Mouse (Mus musculus): Measurements from ENCODE around the gene Cox5b. TPM values are rescaled to one million over a fixed set of nuclear protein-coding genes. Genes with fewer than 3 reads are reported as not detected.

The Cox5b gene
- 349 and 365 TPM in 2 replicates for polyA plus RNA-seq (2012; rRNA removed)

DNA sequence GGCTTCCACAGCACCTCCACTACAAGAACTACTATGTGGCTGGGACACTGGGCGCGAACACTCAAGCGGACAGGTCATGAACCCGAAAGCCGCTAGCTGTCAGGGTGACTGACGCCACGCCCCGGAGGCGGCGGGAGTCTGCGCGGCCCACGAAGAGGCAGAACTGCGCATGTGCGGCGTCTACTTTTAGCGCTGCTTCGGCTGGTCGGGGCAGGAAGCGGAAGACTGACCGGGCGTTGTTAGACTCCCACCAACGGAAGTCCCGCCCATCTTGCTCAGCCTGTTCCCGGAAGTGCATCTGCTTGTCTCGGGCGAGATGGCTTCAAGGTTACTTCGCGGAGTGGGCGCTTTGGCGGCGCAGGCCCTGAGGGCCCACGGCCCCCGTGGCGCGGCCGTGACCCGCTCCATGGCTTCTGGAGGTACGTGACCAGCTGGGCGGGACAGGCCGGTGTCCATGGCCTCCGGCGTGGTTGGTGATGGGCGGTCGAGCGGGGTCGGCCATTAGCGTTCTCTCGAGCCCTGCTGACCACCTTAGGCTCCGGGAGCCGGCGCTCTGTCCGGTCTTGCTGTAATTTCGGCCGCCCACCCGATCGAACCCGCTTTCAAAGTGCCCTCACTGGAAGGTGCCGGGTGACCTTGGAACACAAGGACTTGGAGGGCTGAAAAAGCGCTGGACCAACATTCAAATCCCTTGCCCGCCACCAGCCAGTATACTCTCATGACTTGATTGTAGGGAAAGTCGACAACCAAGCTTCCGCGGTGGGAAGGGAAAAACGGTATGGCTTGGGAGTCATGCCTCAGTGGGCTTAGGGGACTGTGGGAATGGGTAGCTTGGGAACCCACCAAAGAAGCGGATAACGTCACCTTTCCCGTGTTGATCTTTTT is at the start of gene Cox5b:
Cox5b (plus strand) TSS at position 179 of the 885 bp plus-strand sequence.

DNA sequence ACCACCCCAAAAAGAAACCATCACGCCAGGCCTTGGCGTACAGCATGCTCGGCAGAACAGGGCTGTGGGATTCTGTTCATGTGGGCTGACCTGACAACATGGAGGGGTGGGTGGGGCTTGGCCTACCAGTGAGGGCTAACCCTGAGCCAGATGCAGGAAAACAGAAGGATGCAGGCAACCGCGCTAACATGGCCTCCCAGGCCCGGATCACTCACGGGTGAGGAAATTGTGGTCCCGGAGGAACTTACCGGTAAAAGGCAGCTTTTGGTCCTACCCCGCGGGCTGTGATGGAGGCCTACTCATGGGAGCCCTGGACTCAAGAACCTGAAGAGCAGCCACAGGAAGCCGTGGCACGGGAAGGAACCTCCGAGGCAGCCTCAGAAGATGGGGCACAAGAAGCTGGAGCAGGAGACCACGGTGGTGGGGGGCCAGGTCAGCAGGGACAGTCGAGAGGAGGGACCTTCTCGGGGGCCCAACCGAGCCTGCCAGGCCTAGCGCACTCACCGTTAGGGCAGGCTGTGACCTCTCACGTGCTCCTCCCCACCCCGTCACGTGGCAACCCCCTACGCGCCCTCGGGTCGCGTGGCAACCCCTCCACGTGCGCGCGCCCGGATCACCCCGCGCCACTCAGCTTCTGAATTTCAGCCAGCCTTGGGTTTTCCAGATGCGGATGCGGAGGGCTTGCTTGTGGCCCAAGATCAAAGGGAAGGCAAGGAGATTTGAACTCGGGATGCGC is 8.5 kb upstream of the Cox5b start, which contains the start of gene Fam178b:
Fam178b (minus strand) TSS at position 564 of the 736 bp plus-strand sequence.

DNA sequence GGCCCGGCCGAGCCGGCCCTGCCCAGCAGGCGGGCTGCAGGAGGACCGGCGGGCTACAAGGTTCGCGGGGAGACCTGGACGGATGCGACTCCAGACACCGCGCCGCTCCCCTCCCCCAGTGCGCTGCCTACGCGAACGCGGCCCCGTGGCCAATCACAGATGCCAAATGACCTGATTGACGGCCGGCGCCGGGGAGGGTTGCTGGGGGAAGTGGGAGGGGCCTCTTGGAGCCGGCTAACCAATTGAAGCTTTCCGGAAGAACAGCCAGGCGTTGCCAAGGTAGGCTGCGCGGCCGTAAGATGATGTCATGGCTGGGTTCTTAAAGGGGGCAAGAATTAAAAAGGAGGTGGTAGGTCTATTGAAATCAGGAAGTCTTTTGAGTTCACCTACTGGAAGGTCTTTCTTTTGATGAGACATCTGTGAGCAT is 18.6 kb downstream of the Cox5b start, which contains the start of gene 4933424G06Rik:
4933424G06Rik (plus strand) TSS at position 296 of the 427 bp plus-strand sequence.

GRCm38 (mm10) chr1:36714311-36714710 is 23.1 kb downstream of the Cox5b start, which contains the start of gene Actr1b:
Actr1b (minus strand) TSS chr1:36714422.

Other genes with a start within 250 kb of the Cox5b start
- 38.0 and 38.9 TPM in 2 replicates for gene Lman2l, start 246.2 kb upstream of the Cox5b start, polyA plus RNA-seq (2012; rRNA removed)
- 3.6 and 5.2 TPM in 2 replicates for gene Cnnm4, start 219.8 kb upstream of the Cox5b start, polyA plus RNA-seq (2012; rRNA removed)
- 17.1 and 23.3 TPM in 2 replicates for gene Cnnm3, start 179.6 kb upstream of the Cox5b start, polyA plus RNA-seq (2012; rRNA removed)
- 15.1 and 17.2 TPM in 2 replicates for gene Ankrd23, start 154.6 kb upstream of the Cox5b start, polyA plus RNA-seq (2012; rRNA removed)
- gene Gm42417, start 152.0 kb upstream of the Cox5b start, polyA plus RNA-seq (2012; rRNA removed) = 0.02 and 0.38 TPM in 2 replicates
- gene Ankrd39, start 144.0 kb upstream of the Cox5b start, polyA plus RNA-seq (2012; rRNA removed) = 17.6 and 20.9 TPM in 2 replicates
- gene Sema4c, start 133.1 kb upstream of the Cox5b start, polyA plus RNA-seq (2012; rRNA removed) = 52.4 and 54.2 TPM in 2 replicates
- 0.24 and 0.72 TPM in 2 replicates for gene Fam178b, start 8.3 kb upstream of the Cox5b start, polyA plus RNA-seq (2012; rRNA removed)
- 0.15 TPM in 1 of 2 replicates, not detected in the other for gene 4933424G06Rik, start 18.7 kb downstream of the Cox5b start, polyA plus RNA-seq (2012; rRNA removed)
- gene Actr1b, start 23.0 kb downstream of the Cox5b start, polyA plus RNA-seq (2012; rRNA removed) = 110 and 133 TPM in 2 replicates
- 0.16 and 0.50 TPM in 2 replicates for gene Zap70, start 70.3 kb downstream of the Cox5b start, polyA plus RNA-seq (2012; rRNA removed)